Mouse (Mus musculus) retina, postnatal 1 day (tissue): ENCODE measurements at regions not wholly inside any gene's neighbourhood (a gene's known extent, or its start where the extent isn't known, plus 50 kb on each side); places are given as distances from the start of the nearest gene placed in this dataset.

Experiments
- DNase-seq: peaks from one replicate; pipeline ENCODE4 v3.0.0-alpha.2; 2012

DNA sequence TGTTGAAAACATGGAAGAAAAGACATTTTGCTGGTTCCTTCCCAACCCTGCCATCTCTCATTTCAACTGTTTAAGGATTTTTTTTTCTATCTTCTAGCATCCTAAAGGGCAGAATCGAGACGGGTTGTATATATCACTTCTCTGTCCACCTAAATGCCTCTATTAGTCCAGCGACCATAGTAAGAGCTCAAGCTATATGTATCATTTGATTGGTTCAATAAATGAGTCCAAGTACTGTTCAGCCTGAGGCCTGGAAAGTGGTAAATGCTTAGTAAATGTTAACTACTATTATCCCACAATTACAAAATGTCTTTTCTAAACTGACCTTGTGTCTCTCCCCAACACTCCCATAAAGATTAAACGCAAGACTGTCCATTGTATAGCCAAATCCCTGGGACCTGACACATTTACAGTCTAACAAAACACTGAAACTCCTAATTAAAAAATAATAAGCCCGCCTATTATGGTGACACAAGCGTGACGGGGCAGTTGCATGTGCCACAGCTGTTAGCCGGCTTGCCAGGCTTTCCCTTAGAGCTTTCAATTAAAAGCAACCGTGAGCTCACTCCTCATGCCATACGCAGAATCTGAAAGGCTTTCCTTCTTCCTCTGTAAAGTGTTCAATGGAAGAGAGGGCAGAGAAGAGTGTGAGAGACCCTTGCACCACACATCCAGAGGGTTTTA lies 336.7 kb upstream of the Tenm4 start:
- peak; percentile 63 for DNase-seq

GRCm38 (mm10) chr7:95840476-95840875 lies 330.6 kb upstream of the Tenm4 start:
- peak; percentile 8 for DNase-seq

GRCm38 (mm10) chr7:95849874-95850273 lies 321.2 kb upstream of the Tenm4 start:
- DNase-seq = peak; percentile 37

DNA sequence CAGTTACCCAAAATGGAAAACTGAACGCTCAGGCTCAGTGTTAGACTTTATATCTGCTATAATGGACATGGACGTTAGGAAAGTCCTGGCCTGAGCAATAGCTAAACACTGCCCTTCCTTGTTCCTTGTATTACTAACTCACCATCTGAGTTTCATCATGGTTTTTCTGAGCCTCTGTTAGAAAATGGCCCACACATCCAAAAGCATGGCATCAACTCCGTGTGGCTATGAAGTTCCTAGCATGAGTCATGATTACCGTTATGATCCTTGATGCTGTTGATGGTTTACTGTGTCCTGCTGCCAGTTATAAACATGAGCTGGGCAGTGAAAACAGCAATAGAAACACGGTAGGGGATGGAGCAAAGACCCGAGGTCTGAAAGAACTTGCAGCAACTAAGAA lies 318.4 kb upstream of the Tenm4 start:
- no peak for DNase-seq

DNA sequence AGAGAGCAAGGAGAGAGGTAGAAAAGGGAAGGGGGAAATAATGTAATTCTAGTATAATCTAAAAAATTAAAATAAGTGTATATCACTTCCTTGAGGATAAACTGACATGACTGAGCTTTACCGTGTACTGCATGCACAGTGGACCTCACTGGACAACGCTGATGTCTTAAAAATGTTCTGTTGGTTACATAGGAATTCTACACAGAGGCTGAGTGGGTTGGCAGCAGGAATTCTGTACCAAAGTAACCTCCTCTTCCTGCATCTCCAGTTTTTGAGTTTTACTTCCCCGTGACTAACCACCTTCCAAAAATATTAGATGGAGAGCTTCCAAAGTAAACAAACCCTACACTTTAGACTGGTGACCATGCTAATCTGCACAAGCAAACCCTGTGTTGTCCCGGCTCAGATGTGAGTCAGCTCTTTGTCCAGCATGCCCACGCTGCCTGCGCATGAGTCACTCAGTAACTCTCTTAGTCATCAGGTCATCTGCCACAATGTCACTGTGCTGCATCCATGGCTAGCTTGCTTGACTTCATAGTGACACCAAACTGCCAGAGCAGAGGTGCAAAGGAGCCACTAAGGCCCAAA lies 317.7 kb upstream of the Tenm4 start:
- no peak for DNase-seq

DNA sequence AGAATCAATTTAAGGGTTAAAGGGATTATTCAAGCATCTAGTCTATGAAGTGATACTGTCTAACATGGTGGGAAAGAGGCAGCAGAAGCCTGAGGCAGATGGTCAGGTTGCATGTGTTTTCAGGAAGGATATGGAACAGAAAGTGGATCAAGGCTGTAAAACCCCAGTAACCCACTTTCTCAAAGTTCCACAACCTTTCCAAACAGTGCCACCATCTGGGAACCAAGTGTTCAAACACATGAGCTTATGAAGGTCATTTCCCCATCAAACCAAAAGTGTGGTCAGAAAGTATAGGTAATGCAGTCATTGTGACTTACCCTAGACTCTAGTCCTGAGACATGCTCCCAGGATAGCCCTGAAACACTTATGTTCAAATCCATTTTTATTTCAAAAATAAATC lies 312.8 kb upstream of the Tenm4 start:
- peak; percentile 42 for DNase-seq

DNA sequence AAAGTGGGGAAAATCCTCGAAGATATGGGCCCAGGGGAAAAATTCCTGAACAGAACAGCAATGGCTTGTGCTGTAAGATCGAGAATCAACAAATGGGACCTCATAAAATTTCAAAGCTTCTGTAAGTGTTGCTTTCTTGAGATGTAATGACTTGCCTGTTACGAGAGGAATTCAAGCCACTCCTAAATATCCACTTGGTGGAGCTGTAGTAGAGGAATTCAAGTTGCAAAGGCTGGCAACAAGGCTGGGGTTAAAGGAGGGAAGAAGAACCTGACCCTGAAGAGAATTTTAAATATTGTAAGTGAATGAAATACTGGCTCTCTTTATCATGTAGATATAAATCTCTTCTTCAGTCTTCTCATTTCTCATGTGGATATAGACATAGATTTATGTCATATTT lies 306.8 kb upstream of the Tenm4 start:
- DNase-seq = no peak

- DNase-seq = no peak
Observed at GRCm38 (mm10) chr7:95865270-95865669, 305.8 kb upstream of the Tenm4 start.

- DNase-seq = no peak
Observed at GRCm38 (mm10) chr7:95868753-95869152, 302.3 kb upstream of the Tenm4 start.

DNA sequence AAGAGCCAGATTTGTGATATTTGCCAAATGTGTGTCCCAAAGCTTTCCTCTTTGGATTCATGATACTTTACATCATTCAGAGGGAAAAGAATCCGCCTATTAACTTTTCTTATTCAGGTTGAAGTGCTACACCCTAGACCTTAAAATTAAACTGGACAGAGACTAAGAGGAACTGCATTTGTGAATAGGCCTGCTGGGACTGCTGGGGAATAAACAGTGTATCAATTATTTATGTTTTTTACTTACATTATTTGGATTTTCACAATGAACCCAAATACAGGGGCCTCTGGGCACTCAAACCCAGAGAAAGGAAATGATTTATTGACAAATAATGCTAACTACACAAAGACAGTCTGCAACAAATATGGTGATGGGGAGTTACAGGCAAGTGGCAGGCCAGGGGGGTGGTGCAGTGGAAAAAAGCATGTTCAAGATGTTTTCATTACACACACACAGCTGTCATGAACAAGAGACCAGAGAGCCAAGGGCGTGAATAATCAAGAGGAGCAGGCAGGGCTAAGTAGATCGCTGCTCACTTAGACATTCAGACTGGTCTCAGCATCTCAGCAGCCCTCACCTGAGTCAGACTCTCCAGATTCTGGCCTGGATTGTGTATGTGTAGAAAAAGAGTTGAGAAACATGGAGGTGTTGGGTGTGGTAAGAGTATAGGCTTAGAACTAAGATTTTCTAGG lies 290.3 kb upstream of the Tenm4 start:
- peak; percentile 25 for DNase-seq

DNA sequence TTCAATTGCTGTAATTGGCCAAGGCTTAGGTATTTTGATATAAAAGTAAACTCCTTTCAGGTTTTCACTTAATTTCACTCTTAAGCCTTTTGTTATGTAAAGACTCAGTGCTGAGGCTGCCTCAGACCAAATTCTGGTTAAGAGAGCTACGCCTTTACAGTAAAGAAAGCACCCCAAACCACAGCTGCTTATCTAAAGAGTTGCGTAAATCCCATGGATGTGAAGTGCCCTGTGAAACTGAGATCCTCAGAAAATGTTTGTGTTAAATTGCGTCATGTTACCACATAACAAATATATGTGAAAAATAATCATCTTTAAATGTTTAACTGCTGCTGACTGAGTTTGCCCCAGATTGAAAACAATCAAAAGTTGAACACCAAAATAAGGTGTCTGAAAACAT lies 269.5 kb upstream of the Tenm4 start:
- no peak for DNase-seq

GRCm38 (mm10) chr7:95914406-95915080 lies 256.5 kb upstream of the Tenm4 start:
- DNase-seq = no peak

- no peak for DNase-seq
Observed at GRCm38 (mm10) chr7:95919932-95920331, 251.1 kb upstream of the Tenm4 start.

DNA sequence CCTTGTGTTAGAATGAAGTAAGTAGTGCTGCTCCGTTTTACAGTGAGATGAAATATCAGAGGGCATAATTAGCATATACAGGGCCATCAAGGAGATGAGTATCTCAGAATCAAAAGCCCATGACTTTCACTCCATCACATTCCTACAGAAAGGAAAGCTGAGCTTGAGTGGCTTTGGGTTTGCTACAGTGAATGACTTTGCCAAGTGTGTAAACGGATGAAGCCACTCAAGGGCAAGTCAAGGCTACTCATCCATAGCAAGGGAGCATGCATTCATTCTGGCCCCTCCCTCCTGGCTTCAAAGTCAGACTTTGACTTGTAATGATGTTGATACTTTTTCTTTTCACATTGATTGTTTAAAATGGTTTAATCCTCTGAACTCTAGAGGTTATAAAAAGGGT lies 246.2 kb upstream of the Tenm4 start:
- DNase-seq = no peak

GRCm38 (mm10) chr7:95926119-95927039 lies 244.7 kb upstream of the Tenm4 start:
- peak; percentile 22 for DNase-seq

- DNase-seq = no peak
Observed at GRCm38 (mm10) chr7:95936599-95936998, 234.4 kb upstream of the Tenm4 start.

DNA sequence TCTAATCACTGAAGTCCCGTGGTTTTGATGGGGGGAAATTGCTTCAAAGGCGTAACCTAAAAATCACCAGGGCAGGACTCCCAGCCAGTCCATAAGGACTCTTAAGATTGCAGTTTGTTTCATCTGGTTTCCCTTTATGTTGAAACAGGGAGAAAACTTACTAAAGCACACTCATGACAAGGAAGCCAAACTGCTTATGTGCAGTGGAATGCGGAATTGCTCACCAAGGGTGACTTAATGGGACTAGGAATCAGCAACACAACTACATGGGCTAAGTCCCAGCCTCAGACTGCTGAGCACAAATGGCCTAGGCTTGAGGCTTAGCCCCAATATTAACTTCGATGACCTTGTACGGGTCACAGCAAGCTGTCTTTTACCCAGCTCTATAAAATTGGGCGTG lies 227.6 kb upstream of the Tenm4 start:
- no peak for DNase-seq

GRCm38 (mm10) chr7:95952395-95952794 lies 218.7 kb upstream of the Tenm4 start:
- no peak for DNase-seq

DNA sequence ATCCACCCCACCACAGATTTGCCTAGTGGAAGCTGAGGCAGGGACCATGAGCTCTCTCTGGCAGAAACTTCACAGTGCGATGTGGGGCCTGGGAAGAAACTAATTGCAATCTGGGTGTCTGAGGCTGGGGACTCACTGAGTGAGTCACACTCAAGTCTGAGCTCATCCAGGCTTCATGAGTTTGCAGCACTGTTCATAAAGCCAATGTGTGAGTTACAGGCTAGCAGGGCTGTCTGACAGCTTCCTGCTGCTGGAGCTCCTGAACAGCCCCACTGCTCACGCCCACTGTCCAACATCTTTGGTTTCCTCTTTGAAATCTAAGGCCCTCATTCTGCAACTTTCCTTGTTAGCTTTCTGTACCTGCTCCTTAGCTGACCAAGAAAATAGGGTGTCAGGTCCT lies 216.5 kb upstream of the Tenm4 start:
- DNase-seq = no peak

GRCm38 (mm10) chr7:95955119-95955518 lies 215.9 kb upstream of the Tenm4 start:
- no peak for DNase-seq

DNA sequence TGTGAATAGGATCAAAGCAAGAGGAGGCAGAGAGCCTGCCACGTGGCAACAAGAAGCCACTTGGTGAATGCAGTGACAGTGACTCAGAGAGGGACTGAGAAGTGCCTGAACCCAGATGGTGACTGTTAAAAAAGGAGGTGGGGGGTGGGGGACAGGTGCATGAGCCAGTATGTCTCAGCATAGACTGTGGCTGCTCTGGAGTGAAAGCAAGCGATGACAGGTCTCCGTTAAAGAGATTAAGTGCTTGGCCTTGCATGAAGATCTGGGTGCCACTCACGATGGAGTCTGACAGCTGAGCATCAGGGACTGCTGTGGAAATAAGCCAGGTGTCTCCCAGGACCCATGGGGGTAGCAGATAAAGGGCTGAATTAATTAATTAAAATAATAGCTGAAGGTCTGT lies 212.0 kb upstream of the Tenm4 start:
- DNase-seq = peak; percentile 28

GRCm38 (mm10) chr7:95971863-95972262 lies 199.2 kb upstream of the Tenm4 start:
- no peak for DNase-seq

DNA sequence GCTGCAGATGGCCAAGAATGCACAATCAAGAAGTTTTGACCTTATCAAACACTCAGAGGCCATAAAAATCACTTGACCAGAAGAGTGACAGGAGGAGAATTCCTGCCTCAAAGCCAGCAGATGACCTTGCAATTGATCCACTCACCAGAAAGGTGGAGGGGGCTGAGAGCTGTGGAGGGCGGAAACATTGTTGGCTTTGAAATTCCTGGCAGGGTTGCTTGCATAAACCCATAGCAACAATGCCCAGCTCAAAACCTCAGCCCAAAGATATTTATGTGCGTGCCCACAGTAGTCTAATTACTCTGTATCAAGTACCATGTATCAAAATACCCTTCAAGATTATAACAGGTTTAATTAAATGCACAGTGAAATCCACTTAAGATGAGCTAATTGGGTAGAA lies 197.0 kb upstream of the Tenm4 start:
- DNase-seq = no peak
